Mouse (Mus musculus): Measurements from ENCODE around the gene Hoxa10. TPM values are rescaled to one million over a fixed set of nuclear protein-coding genes. Genes with fewer than 3 reads are reported as not detected.

Hoxa10 gene
- total RNA-seq, 1 experiment from 2014 or later: 2.3 TPM

GRCm38 (mm10) chr6:52191860-52192550 lies 48.6 kb downstream of the Hoxa10 start:
- peak; percentile 94 for ATAC-seq (replicated peaks; ENCODE audit: low read depth, poor library complexity, severe bottlenecking)

- no peak for ATAC-seq (replicated peaks; ENCODE audit: low read depth, poor library complexity, severe bottlenecking)
Measured at GRCm38 (mm10) chr6:52190906-52191810, 49.5 kb downstream of the Hoxa10 start, which contains the start of gene Hoxa4. Gene Hoxa4 (minus strand): TSS chr6:52191753.

GRCm38 (mm10) chr6:52190410-52190809 lies 50.2 kb downstream of the Hoxa10 start:
- no peak for ATAC-seq (replicated peaks; ENCODE audit: low read depth, poor library complexity, severe bottlenecking)

GRCm38 (mm10) chr6:52189909-52190308 lies 50.7 kb downstream of the Hoxa10 start:
- ATAC-seq (replicated peaks; ENCODE audit: low read depth, poor library complexity, severe bottlenecking): no peak

GRCm38 (mm10) chr6:52189172-52189591 lies 51.5 kb downstream of the Hoxa10 start:
- ATAC-seq (replicated peaks; ENCODE audit: low read depth, poor library complexity, severe bottlenecking): no peak

GRCm38 (mm10) chr6:52186500-52186899 lies 54.2 kb downstream of the Hoxa10 start:
- no peak for ATAC-seq (replicated peaks; ENCODE audit: low read depth, poor library complexity, severe bottlenecking)

GRCm38 (mm10) chr6:52185834-52186233 lies 54.8 kb downstream of the Hoxa10 start:
- ATAC-seq (replicated peaks; ENCODE audit: low read depth, poor library complexity, severe bottlenecking): no peak

GRCm38 (mm10) chr6:52185222-52185621 lies 55.4 kb downstream of the Hoxa10 start:
- no peak for ATAC-seq (replicated peaks; ENCODE audit: low read depth, poor library complexity, severe bottlenecking)

- no peak for ATAC-seq (replicated peaks; ENCODE audit: low read depth, poor library complexity, severe bottlenecking)
Measured at GRCm38 (mm10) chr6:52184668-52185067, 56.0 kb downstream of the Hoxa10 start.

GRCm38 (mm10) chr6:52183311-52184080 lies 57.2 kb downstream of the Hoxa10 start:
- ATAC-seq (replicated peaks; ENCODE audit: low read depth, poor library complexity, severe bottlenecking): no peak

GRCm38 (mm10) chr6:52182793-52183192 lies 57.9 kb downstream of the Hoxa10 start:
- no peak for ATAC-seq (replicated peaks; ENCODE audit: low read depth, poor library complexity, severe bottlenecking)

GRCm38 (mm10) chr6:52182030-52182429 lies 58.6 kb downstream of the Hoxa10 start:
- no peak for ATAC-seq (replicated peaks; ENCODE audit: low read depth, poor library complexity, severe bottlenecking)

Other genes with a start within 250 kb of the Hoxa10 start
- 127 and 171 TPM in 2 replicates for gene Skap2, start 228.3 kb downstream of the Hoxa10 start, total RNA-seq (2017)
- not detected in 2 replicates for gene Hoxa1, start 82.5 kb downstream of the Hoxa10 start, total RNA-seq (2017)
- not detected in 2 replicates for gene Hoxa2, start 76.0 kb downstream of the Hoxa10 start, total RNA-seq (2017)
- gene 5730596B20Rik, start 63.4 kb downstream of the Hoxa10 start, total RNA-seq (2017): not detected in 2 replicates
- gene Hoxa4, start 49.1 kb downstream of the Hoxa10 start, total RNA-seq (2017): 0.27 and 1.5 TPM in 2 replicates
- gene Hoxa5, start 36.3 kb downstream of the Hoxa10 start, total RNA-seq (2017): 3.6 and 3.9 TPM in 2 replicates
- 3.0 TPM in 1 of 2 replicates, not detected in the other for gene Hoxa6, start 32.1 kb downstream of the Hoxa10 start, total RNA-seq (2017)
- gene Hoxa3, start 27.5 kb downstream of the Hoxa10 start, total RNA-seq (2017): 1.1 and 2.8 TPM in 2 replicates
- not detected in 2 replicates for gene Gm28308, start 27.5 kb downstream of the Hoxa10 start, total RNA-seq (2017)
- 10.6 and 17.7 TPM in 2 replicates for gene Hoxa7, start 19.0 kb downstream of the Hoxa10 start, total RNA-seq (2017)
- gene Hoxa9, start 9.8 kb downstream of the Hoxa10 start, total RNA-seq (2017): 46.4 and 56.2 TPM in 2 replicates
- gene Hoxa11, start 5.0 kb upstream of the Hoxa10 start, total RNA-seq (2017): not detected in 2 replicates
- gene Hoxa13, start 20.0 kb upstream of the Hoxa10 start, total RNA-seq (2017): not detected in 2 replicates
- not detected in 2 replicates for gene Evx1, start 72.6 kb upstream of the Hoxa10 start, total RNA-seq (2017)

Measured in common myeloid progenitor, adult 5-6 weeks (primary cell).